Comparison of ENCODE assay signal across 22 mouse cellular contexts in genomic region chr6:49025290-49025689, GRCm38 (mm10). TPM values are rescaled to one million over a fixed set of nuclear protein-coding genes. Genes with fewer than 3 reads are reported as not detected.
DNase-seq lines count a peak whose midpoint lies in the region; ATAC-seq and TF ChIP-seq lines count a peak whose summit lies in the region.
"Had no signal": no experiment of that assay in that cellular context is flagged by ENCODE, and none has a peak within 500 bp of the region (broad histone marks: within the 10 kb centered on the region; RNA-seq: fewer than 3 reads in every experiment).

No protein-coding gene starts in this region.

- TF ChIP-seq CTCF in lung, postnatal 0 days (IDR thresholded peaks at IDR 0.05) = no peak
- TF ChIP-seq CTCF in bone marrow macrophage, adult 2 months (IDR thresholded peaks at IDR 0.05; ENCODE audit: low read depth, low read length) = no peak

- H3K4me3 ChIP-seq in lung, postnatal 0 days (ENCODE audit: low read depth, low read length) = no peak overlapping the region
- H3K4me3 ChIP-seq in bone marrow macrophage, adult 2 months (ENCODE audit: insufficient read depth, low read length) = no peak overlapping the region
- H3K4me3 ChIP-seq: embryonic facial prominence, embryonic 10.5 days; embryonic facial prominence, embryonic 12.5 days; forebrain, embryonic 13.5 days; forebrain, embryonic 15.5 days had no signal

- H3K9me3 ChIP-seq in lung, postnatal 0 days (ENCODE audit: low read length) = no peaks in the 10 kb centered on the region
- H3K9me3 ChIP-seq: embryonic facial prominence, embryonic 10.5 days; embryonic facial prominence, embryonic 12.5 days; forebrain, embryonic 13.5 days; forebrain, embryonic 15.5 days had no signal

- peak; percentile 39 for DNase-seq in lung, postnatal 0 days (ENCODE audit: low spot score)
- DNase-seq in lung, adult 18-20 months = no peak
- DNase-seq in naive thymus-derived CD4-positive, alpha-beta T cell, adult 2 months (ENCODE audit: low read depth) = peak; percentile 33
- no peak for DNase-seq in thymus, postnatal 0 days (ENCODE audit: low spot score)
- DNase-seq: adrenal gland, adult 2 months; adrenal gland, postnatal 10 days; adrenal gland, postnatal 25 days; cerebellum, adult 11-12 months; cerebellum, adult 2 months; cerebellum, adult 9-10 months; cerebellum, postnatal 10 days; cerebellum, postnatal 25 days; forebrain, postnatal 0 days had no signal

- no peak overlapping the region for H3K27ac ChIP-seq in lung, postnatal 0 days (ENCODE audit: low read length)
- 0 out of 2 replicates have a peak overlapping the region, but pooled peaks have one; percentile 96 for H3K27ac ChIP-seq in bone marrow macrophage, adult 2 months (ENCODE audit: insufficient read depth, low read depth, low read length)
- H3K27ac ChIP-seq: embryonic facial prominence, embryonic 10.5 days; embryonic facial prominence, embryonic 12.5 days; forebrain, embryonic 13.5 days; forebrain, embryonic 15.5 days had no signal

- 0 out of 2 replicates have a peak, but pooled peaks cover 3% of the 10 kb centered on the region for H3K4me1 ChIP-seq in lung, postnatal 0 days (ENCODE audit: insufficient read depth, low read depth, low read length)
- peaks cover 86% of the 10 kb centered on the region for H3K4me1 ChIP-seq in bone marrow macrophage, adult 2 months (ENCODE audit: control insufficient read depth, insufficient read depth, low read length)
- H3K4me1 ChIP-seq: embryonic facial prominence, embryonic 12.5 days had no signal

- H3K4me2 ChIP-seq in lung, postnatal 0 days (replicated peaks; ENCODE audit: low read depth, low read length) = no peak overlapping the region
- H3K4me2 ChIP-seq: embryonic facial prominence, embryonic 12.5 days; forebrain, embryonic 13.5 days; forebrain, embryonic 15.5 days had no signal

- no peaks in the 10 kb centered on the region for H3K27me3 ChIP-seq in lung, postnatal 0 days (replicated peaks; ENCODE audit: insufficient read depth, low read length)
- H3K27me3 ChIP-seq: embryonic facial prominence, embryonic 12.5 days; forebrain, embryonic 15.5 days had no signal

- no peak for TF ChIP-seq POLR2A in bone marrow macrophage, adult 2 months (IDR thresholded peaks at IDR 0.05; ENCODE audit: borderline replicate concordance, low read depth, low read length)

- no peak for TF ChIP-seq EP300 in lung, postnatal 0 days (IDR thresholded peaks at IDR 0.05)

- peak; percentile 74 for ATAC-seq in lung, postnatal 0 days
- ATAC-seq: forebrain, embryonic 13.5 days; forebrain, embryonic 15.5 days; forebrain, postnatal 0 days had no signal

- no peaks in the 10 kb centered on the region for H3K36me3 ChIP-seq in lung, postnatal 0 days (ENCODE audit: insufficient read depth, low read length)
- H3K36me3 ChIP-seq: embryonic facial prominence, embryonic 10.5 days; embryonic facial prominence, embryonic 12.5 days; forebrain, embryonic 15.5 days had no signal

- H3K9ac ChIP-seq in lung, postnatal 0 days (replicated peaks; ENCODE audit: low read depth) = no peak overlapping the region
- H3K9ac ChIP-seq: embryonic facial prominence, embryonic 12.5 days; forebrain, embryonic 13.5 days; forebrain, embryonic 15.5 days; forebrain, postnatal 0 days had no signal

- 71% methylated on average over 7 of the region's 7 CpGs for WGBS in lung, postnatal 0 days

RNA-seq across cellular contexts. Expression of gene Gpnmb, which starts 11.1 kb away (rescaled TPM):
- polyA plus RNA-seq in lung, postnatal 0 days (2015; fragmentation: Nextera tagmentation; extraction: Ambion mirVana) = 1.5 and 2.0 TPM in 2 replicates
- 3,378 and 3,910 TPM in 2 replicates for polyA plus RNA-seq in bone marrow macrophage, adult 2 months (2012; ENCODE audit: insufficient read depth, insufficient read length, missing spikeins)
- polyA plus RNA-seq in thymus, postnatal 0 days (2015; fragmentation: Nextera tagmentation; extraction: Ambion mirVana) = 0.74 and 0.96 TPM in 2 replicates

RNA-seq across cellular contexts. Expression of gene Svs1, which starts 38.6 kb away (rescaled TPM):
- not detected in 2 replicates for polyA plus RNA-seq in lung, postnatal 0 days (2015; fragmentation: Nextera tagmentation; extraction: Ambion mirVana)
- polyA plus RNA-seq in bone marrow macrophage, adult 2 months (2012; ENCODE audit: insufficient read depth, insufficient read length, missing spikeins) = not detected in 2 replicates
- not detected in 2 replicates for polyA plus RNA-seq in thymus, postnatal 0 days (2015; fragmentation: Nextera tagmentation; extraction: Ambion mirVana)
- polyA plus RNA-seq: adrenal gland, adult 2 months; C2C12; cerebellum, adult 2 months; cortical plate, adult 2 months; embryonic facial prominence, embryonic 10.5 days; embryonic facial prominence, embryonic 12.5 days; embryonic facial prominence, embryonic 14.5 days; forebrain, embryonic 11.5 days; forebrain, embryonic 13.5 days; forebrain, embryonic 15.5 days; forebrain, postnatal 0 days had no signal

RNA-seq across cellular contexts. Expression of gene Malsu1, which starts 48.3 kb away (rescaled TPM):
- polyA plus RNA-seq in lung, postnatal 0 days (2015; fragmentation: Nextera tagmentation; extraction: Ambion mirVana) = 81.3 and 84.1 TPM in 2 replicates
- 27.5 and 33.2 TPM in 2 replicates for polyA plus RNA-seq in bone marrow macrophage, adult 2 months (2012; ENCODE audit: insufficient read depth, insufficient read length, missing spikeins)
- polyA plus RNA-seq in thymus, postnatal 0 days (2015; fragmentation: Nextera tagmentation; extraction: Ambion mirVana) = 115 and 119 TPM in 2 replicates

RNA-seq across cellular contexts. Expression of gene Doxl2, which starts 50.5 kb away (rescaled TPM):
- polyA plus RNA-seq in lung, postnatal 0 days (2015; fragmentation: Nextera tagmentation; extraction: Ambion mirVana) = not detected in 2 replicates
- not detected in 2 replicates for polyA plus RNA-seq in bone marrow macrophage, adult 2 months (2012; ENCODE audit: insufficient read depth, insufficient read length, missing spikeins)
- 0.18 TPM in 1 of 2 replicates, not detected in the other for polyA plus RNA-seq in thymus, postnatal 0 days (2015; fragmentation: Nextera tagmentation; extraction: Ambion mirVana)
- polyA plus RNA-seq: adrenal gland, adult 2 months; C2C12; cerebellum, adult 2 months; cortical plate, adult 2 months; embryonic facial prominence, embryonic 10.5 days; embryonic facial prominence, embryonic 12.5 days; embryonic facial prominence, embryonic 14.5 days; forebrain, embryonic 11.5 days; forebrain, embryonic 13.5 days; forebrain, embryonic 15.5 days; forebrain, postnatal 0 days had no signal

Comparison
In these comparisons a context has a peak if more than half of its experiments do, and no peak if none do; other contexts are left out.
1. DNase-seq: peak in lung, postnatal 0 days (single experiment) and naive thymus-derived CD4-positive, alpha-beta T cell, adult 2 months (single experiment); none in lung, adult 18-20 months (0 of 2) and thymus, postnatal 0 days (single experiment).
2. RNA of gene Gpnmb, which starts 11.1 kb away (polyA plus RNA-seq): 3,378 to 3,910 TPM in bone marrow macrophage, adult 2 months; 1.5 to 2.0 TPM in lung, postnatal 0 days and 0.74 to 0.96 TPM in thymus, postnatal 0 days; every median in the first group is over 1,000 times any median in the second.